Mouse (Mus musculus) lung, postnatal 14 days (tissue): ENCODE measurements around the gene Zfp853.

ENCODE experiments used
- DNase-seq: peaks from one replicate; pipeline ENCODE4 v3.0.0; 2021

The Zfp853 gene

DNA sequence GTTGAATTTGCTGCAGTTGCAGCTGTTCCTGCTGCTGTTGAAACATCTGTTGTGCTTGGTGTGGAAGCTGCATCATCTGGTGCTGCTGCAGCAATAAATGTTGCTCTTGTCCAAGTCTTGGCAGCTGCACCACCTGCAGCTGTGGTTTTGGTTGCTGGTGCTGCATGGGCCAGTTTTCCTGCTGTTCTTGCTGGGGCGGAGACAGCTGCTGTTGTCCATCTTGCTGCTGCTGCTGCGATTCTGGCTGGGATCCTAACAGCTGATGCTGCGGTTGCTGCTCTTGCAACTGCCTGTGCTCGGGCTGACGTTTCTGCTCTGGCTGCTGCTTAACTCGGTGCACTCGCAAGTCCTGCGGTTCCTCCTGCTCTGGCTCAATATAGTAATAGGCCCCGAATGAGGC, 4.1 kb downstream of the Zfp853 start:
- DNase-seq, result no peak

DNA sequence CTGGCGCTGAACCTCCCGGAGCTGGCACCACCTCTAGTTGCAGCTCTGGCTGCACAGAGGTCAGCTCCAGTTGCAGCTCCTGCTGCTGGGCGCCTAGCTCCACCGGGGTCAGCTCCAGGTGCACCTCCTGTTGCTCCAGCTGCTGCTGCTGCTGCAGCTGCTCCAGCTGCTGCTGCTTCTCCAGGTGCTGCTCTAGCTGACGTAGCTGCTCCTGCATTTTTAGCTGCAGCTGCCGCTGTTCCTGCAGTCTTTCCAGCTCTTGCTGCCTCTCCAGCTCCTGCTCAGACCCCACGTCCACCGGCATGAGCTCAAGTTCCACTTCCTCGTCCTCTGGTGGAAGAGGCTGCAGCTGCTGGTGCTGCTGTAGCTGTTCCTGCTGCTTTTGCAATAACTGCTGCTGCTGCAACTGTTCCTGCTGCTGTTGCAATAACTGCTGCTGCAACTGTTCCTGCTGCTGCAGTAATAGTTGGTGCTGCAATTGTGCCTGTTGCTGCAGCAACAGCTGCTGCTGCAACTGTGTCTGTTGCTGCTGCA, 5.0 kb downstream of the Zfp853 start:
- no peak for DNase-seq

DNA sequence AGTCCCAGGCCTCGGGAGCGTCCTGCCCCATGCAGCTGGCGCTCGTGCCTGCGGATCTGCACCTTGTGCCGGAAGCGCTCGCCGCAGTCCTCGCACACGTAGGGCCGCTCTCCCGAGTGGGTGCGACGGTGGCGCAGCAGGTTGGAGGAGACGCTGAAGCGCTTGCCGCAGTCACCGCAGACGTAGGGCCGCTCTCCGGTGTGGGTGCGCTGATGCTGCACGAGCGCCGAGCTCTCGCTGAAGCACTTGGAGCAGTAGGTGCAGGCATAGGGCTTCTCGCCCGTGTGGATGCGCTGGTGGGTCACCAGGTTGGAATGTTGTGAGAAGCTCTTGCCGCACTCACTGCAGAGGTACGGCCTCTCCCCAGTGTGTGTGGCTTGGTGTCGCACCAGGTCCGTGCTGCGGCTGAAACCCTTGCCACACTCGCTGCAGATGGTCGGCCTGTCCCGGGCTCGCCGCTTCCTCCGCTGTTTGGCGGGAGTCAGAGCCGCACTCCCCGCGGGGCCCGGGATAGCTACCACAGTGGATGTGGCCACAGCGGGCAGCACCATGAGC, 5.6 kb downstream of the Zfp853 start:
- DNase-seq, result no peak

DNA sequence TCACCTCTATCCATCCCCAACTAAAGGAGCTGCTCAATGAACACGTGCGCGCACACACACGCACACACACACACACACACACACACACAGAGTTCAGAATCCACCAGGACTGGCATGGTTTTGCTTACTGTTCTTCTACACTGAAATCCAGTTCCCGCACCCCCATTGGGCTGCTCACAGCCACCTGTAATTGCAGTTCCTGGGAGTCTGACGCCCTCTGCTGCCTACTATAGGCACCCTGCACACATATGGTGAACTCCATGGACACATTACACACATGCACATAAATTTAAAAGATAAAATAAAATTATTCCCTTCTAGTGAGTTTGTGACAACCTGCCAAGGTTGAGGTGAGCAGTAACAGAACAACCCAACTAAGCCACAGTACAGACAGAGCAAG, 8.7 kb downstream of the Zfp853 start:
- DNase-seq, result no peak

DNA sequence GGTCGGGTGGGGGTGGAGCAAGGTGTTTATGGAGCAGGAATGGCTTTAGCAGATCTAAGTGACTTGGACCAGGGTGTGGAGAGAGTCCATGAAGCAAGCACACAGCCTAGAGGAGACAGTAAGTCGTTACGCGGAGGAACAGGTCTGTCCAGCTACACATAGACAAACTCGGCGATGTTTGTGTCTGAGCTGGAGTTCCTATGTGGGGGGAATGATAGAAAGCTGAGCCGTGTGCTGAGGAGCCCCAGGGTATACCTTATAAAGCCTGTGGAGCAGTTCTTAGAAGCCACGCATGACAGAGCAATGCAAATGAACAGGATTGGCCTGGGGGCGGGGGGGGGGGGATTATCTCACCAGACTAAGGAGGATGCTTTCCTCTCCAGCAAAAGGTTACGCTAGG, 14.2 kb downstream of the Zfp853 start:
- DNase-seq, result no peak

DNA sequence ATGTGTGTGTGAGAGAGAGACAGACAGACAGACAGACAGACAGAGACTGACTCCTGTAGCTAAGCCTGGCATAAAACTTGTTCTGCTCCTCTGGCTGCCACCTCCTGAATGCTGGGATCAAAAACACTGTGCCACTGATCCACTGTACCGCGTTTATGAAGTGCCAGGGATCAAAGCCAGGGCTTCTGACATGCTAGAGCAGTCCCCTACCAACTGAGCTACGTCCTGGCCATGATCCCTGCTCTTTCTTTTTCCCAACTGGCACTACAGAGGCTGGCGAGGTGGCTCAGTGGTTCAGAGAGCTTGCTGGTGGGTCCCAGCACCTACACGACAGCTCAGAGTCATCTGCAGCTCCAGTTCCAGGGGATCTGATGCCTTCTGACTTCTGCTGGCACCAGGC, 17.7 kb downstream of the Zfp853 start:
- DNase-seq, result no peak

DNA sequence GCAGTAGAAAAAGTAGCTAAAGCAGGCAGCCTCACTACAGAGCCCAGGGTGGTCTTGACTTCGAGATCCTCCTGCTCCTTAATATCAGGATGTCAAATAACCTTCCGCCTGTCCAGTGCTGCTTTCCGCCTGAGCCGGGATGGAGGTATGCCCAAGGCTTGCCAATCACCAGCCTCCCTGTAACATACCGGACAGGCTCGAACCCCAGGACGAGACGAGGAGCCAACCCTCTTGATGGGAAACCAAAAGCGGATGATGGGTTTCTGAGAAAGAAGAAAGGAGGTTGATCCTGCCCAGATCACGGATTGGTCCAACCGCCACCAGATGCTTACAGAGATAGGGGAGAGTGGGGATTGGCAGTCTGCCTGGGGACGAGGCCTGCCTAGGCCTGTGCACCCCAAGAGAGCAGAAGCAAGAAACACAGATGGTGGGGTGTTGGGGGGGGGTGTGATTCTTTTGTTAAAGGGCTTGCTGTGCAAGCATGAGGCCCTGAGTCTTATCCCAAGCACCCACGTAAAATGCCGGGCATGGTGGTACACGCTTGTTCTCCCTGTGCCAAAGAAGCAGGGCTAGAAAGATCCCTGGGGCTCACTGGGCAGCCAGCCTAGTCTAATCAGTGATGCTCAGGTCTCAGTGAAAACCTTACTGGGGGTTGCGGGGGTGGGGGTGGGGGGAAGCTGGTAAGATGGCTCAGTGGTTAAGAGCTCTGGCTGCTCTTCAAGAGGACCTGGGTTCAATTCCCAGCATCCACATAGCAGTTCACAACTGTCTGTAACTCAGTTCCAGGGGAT, 20.7 kb downstream of the Zfp853 start:
- no peak for DNase-seq

DNA sequence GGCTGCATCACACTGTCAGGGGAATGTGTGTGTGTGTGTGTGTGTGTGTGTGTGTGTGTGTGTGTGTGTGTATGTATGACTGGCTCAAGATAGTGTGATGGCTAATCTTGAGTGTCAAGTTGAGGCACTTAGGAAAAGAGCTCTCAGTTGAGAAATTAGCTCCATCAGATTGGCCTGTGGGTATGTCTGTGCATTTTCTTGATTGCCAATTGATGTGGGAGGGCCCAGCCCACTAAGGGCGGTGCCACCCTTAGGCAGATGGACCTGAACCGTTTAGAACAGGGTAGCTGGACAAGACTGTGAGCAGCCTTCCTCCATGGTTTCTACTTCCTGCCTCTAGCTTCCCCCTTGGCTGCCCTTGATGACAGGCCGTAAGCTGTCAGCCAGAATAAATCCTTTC, 21.3 kb downstream of the Zfp853 start:
- no peak for DNase-seq

DNA sequence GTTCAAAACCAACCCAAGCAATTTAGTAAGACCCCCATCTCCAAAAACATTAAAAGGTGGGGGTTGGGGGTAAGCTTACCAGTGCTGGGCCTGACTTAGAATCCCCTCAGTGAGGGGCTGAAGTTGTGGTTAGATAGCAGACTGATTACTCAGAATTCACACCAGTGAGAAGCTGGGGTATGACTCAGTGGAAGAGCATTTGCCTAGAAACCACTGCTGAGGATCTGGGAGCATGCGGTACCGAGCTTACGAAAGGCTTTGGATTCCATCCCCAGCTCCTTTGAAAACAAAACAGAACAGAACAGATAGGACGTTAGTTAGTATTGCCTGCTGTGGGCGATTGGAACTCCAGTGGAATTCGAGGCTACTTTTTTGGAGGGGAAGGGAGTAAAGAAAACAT, 21.8 kb downstream of the Zfp853 start:
- DNase-seq, result no peak

DNA sequence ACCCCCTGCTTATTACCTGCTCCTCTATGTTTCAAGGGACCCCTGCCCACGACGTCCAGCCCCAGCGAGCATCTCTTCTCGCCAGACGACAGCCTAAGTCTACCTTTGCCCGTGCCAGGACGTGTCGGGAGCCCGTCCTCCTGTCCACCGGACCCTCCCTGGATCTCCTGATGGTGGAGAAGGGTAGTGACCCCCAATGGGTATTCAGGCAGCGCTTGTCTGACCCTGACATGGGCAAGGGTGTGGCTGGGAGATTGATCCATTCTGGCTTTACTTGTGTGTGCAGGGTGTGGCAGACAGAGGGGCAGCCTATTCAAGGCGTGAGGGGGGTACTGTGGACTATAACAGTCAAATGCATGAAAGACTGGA, 23.3 kb downstream of the Zfp853 start:
- no peak for DNase-seq

DNA sequence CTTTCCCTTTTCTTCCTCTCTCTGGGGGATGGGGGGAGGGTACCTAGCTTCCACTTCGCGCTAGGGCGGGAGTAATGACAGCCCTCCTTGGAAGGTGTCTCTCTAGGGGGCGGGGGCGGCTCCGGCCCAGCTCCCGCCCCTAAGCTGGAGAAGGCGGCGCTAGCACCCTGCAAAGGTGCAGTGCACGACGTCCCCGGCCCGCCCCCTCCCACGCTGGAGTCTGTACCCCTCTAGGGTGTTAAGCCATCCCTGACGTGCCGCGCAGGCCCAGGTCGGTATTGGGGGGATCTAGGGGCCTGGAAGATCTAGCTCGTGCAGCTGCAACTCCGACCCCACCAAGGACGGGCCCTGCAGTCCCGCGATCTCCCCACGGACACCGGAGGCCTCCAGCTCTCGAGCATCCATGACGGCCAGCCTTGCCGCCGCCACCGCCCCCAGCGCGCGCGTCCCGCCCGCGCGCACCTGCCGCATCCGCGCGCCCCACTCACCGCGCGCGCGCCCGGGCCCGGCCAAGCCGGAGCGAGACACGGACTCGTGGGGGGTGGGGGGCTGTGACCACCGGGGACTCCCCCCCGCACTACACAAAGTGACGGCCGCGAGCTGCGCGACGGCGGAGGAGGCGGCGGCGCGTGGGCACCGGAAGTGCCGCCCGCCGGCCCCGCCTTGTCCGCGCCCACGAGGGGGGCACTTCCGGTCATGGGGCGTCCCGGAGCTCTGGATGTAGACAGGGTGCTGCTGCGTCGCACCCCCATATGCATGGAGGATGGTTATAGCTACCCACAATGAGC, 23.9 kb downstream of the Zfp853 start, which contains the start of gene Zfp316:
Gene Zfp316 (minus strand): TSS at position 660 of the 788 bp plus-strand sequence.
- DNase-seq, result peak; percentile 73

DNA sequence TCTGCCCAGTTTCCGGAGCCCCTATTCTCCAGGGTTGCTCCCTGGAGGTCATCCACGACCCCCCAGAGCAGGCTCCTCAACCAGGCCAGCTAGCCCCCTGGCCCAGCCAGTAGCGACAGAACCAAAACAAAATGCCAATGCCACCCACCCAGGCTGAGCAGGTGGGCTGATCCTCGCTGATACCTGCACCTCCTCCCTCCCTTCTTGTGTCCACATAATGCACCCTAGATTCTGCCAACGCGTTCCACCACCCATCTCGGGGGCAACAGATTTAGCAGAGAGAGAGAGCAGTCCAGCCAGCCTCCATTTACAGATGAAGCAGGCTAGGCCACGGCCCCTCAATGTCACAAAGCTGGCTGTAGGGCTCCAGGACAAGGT, 24.4 kb downstream of the Zfp853 start:
- DNase-seq, result no peak

DNA sequence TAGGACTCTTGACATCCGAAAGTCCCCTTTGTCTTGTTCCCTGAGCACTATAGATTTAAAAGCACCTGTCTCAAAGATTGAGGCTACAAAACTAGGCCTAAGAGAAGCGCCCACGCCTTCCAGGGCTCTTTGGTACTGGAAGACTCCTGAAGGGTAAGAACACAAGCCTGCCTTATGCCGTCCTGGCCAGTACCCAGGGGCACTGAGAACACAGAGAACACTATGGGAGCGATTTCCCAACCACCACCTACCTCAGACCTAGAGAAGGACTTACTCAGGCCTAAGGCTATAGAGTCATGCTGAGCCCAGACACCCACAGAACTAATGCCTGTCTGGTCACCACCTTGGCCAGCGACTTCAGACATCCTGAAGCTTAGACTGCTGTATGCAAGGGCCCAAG, 26.6 kb downstream of the Zfp853 start:
- DNase-seq, result no peak

DNA sequence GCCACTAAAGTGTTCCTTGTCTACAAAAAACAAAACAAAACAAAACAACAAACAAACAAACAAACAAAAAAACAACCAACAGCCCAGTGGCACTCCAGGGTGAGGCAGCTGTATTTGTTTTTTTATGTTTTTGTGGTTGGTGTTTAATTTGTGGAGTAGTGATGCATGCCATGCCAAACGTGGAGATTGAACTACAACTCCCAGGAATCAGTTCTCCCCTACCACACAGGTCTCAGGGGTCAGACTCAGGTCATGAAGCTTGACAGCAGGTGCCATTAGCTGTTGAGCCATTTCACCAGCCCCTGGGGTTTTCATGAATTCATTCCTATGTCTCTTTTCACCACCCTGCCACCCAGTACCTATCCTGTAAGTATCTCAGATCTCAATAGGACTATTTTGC, 28.0 kb downstream of the Zfp853 start:
- DNase-seq, result no peak

DNA sequence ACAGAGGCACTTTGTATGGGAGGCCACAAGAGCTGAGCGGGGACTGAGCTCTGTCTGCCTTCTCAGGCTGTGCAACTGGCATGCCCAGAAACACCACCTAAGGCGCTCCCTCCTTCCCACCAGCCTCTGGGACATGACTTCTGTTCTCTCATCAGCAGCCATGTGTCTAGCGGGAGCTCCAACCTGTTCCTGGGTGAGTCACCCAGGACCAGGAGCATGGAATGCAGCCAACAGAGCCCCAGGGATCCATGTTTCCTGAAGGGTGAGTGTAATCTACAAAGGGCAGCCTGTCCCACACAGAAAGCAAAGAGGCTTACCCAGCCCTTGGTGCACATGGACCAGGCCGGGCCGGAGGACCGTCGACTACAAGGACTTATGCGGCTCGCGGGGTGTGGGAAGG, 28.7 kb downstream of the Zfp853 start:
- DNase-seq, result no peak

DNA sequence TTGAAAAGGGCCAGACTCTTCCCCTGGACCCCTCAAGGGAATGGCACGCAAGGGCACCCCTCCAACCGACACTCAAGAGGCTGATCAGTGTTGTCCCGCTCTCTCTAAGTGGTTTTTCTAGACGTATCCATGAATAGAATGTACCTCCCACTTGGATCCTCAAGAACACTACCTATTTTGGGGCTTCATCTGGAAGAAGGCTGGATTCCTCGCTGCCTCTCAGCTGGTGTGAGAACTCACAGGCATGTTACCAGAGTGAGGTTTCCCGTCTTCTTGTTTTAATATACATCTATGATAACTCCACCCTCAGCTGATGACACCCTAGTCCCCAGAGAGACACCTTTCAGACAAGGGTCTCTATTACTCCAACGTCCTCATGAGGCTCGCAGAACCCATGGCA, 31.8 kb downstream of the Zfp853 start:
- no peak for DNase-seq

DNA sequence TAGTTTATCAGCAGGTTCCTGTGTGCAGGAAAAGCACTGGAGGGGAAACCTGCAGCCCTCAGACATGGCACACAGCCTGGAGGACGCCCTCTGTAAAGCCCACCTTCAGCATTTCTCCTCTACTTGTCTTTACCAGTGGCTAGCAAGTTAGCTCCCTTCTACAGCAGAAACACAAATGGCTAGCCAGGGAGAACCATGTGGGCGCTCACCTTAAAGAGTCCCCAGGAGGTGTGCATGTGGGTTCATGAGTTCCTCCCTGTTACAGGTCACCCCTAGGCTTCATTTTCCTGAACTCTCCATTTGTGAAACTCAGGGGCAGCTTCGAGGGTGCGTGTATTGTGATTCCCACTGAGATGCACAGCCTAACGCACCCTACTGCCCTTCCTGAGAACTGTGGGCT, 37.6 kb downstream of the Zfp853 start:
- no peak for DNase-seq

DNA sequence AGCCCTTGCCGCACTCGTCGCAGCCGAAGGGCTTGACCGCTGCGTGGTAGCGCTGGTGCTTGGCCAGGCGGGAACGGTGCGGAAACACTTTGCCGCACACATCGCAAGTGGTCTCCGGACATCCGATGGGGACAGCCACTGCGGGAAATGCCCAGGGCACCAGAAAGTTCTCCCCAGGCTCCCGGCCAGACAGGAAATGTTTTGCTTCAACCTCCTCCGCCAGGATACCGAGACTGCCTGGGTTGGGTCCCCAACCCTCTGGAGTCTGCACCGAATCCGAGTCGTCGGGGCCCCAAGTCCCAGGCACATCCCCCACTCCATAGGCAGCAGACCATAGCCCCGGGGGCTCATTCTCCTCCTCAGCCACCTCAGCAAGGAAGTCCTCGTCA, 38.3 kb downstream of the Zfp853 start:
- no peak for DNase-seq

DNA sequence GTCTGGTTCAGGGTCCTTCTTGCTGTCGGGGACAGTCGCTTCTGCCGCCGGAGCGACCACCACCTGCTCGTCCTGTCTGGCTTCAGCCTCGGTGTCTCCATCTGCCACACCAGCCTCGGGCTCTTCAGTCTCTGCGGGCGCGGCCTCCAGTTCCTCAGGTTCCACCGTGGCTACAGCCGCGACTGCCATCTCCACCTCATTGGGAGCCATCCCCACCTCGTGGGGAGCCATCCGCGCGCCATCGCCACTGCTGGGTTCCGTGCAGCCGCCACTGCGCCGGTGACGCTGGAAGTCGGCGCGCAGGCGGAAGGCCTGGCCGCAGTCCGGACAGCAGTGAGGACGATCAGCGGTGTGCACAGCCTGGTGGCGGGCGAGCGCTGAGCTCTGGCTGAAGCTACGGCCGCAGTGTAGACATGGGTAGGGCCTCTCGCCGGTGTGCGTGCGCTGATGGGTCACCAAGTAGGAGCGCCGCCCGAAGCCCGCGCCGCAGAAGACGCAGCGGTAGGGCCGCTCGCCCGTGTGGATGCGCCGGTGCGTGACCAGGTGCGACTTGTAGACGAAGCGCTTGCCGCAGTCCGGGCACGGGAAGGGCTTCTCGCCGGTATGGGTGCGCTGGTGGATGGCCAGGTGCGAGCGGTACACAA, 38.8 kb downstream of the Zfp853 start:
- no peak for DNase-seq

DNA sequence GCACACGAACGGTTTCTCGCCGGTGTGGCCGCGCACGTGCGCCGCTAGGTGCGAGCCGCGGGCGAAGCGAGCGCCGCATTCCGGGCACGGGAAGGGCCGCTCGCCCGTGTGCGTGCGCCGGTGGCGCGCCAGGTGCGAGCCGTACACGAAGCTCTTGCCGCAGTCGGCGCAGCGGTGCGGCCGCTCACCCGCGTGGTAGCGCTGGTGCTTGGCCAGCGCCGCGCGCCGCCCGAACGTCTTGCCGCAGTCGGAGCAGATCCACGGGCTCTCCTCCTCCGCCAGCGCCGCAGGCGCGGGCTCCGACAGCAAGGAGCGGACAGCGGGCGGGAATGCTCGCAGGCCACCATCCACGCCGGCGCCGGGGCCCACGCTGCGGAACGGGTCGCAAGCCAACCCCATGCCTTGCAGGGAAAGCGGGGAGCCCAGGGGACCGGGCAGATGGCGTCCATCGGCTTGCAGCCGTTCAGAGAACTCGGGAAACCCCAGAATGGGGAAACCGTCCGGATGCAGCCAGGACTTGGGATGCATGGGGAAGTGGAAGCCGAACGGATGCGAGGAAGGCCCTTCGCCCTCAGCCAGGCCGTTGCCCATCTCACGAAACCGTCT, 39.4 kb downstream of the Zfp853 start:
- no peak for DNase-seq

DNA sequence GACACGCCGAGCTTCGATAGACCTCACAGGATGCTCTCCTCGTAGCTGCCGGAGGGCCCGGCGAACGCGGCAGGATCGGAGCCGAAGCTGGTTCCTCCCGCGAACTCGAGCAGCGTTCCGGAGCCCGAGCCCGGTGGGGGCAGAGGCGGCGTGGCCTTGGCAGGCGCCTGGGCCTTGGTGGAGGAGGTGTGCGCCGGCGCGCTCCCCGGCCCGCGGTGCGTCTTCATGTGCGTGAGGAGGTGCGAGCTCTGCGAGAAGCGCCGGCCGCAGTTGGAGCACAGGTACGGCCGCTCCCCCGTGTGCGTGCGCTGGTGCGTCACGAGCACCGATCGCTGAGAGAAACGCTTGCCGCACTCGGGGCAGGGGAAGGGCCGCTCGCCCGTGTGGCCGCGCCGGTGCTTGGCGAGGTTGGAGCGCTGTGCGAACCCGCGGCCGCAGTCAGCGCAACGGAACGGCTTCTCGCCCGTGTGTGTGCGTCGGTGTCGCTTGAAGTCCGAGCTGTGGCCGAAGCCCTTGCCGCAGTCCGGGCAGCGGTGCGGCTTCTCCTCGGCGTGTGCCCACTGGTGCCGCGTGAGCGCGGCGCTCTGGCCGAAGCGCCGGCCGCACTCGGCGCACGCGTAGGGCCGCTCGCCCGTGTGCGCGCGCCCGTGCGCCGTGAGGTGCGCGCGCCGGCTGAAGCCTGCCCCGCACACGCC, 40.1 kb downstream of the Zfp853 start:
- DNase-seq, result no peak

DNA sequence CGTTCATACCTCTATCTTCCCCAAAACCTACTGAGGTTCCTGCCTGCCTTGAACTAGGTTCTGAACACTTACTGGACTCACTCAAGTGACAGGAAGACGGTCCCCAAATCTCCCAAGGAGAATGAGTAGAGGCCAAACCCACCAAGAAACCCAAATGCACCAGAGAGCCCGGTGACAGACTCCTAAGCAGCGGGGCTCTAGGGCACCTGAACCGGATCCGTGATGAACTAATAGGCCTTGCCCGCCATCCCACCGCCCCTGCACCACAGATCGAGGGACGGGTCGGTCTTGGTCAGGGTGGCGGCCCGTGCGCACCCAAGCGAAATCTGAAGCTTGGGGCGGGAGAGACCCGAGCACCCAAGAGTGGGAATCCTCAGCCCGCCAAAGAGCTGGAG, 40.6 kb downstream of the Zfp853 start:
- DNase-seq, result no peak
